Mouse (Mus musculus) limb, embryonic 12.5 days (tissue): ENCODE data around the gene Dusp16. TPM values are rescaled to one million over a fixed set of nuclear protein-coding genes. Genes with fewer than 3 reads are reported as not detected.

ENCODE experiments used
- ATAC-seq: fragments of 200-750 bp; cut with Nextera tagmentation; 2 replicates; pipeline ENCODE4 v1.8.0; 2017; ENCODE audit warnings: low read depth, moderate TSS enrichment; ENCODE audit not compliant: insufficient number of reproducible peaks, insufficient read depth, low FRiP score, low TSS enrichment
- H3K27ac ChIP-seq: fragments of 300-500 bp; sonication (generic); 2 replicates; pipeline ENCODE4 v1.5.1; 2016; ENCODE audit warnings: mild to moderate bottlenecking, moderate library complexity
- H3K27me3 ChIP-seq: fragments of 300-500 bp; sonication (generic); 2 replicates; pipeline ENCODE4 v1.6.1; 2016; ENCODE audit warnings: mild to moderate bottlenecking, moderate library complexity
- H3K36me3 ChIP-seq: fragments of 300-500 bp; sonication (generic); 2 replicates; pipeline ENCODE4 v1.6.1; 2016; ENCODE audit warnings: mild to moderate bottlenecking, moderate library complexity
- H3K4me1 ChIP-seq: fragments of 300-500 bp; sonication (generic); replicated peaks from 2 replicates; pipeline ENCODE4 v1.6.1; 2016
- H3K4me2 ChIP-seq: fragments of 300-500 bp; sonication (generic); 2 replicates; pipeline ENCODE4 v1.6.1; 2016; ENCODE audit warnings: mild to moderate bottlenecking, moderate library complexity
- H3K4me3 ChIP-seq: fragments of 300-500 bp; sonication (generic); replicated peaks from 2 replicates; pipeline ENCODE4 v1.5.1; 2016; ENCODE audit warnings: mild to moderate bottlenecking
- H3K9ac ChIP-seq: fragments of 300-500 bp; sonication (generic); replicated peaks from 2 replicates; pipeline ENCODE4 v1.6.1; 2016; ENCODE audit warnings: mild to moderate bottlenecking, moderate library complexity
- H3K9me3 ChIP-seq: fragments of 300-500 bp; sonication (generic); 2 replicates; pipeline ENCODE4 v1.6.1; 2016; ENCODE audit warnings: mild to moderate bottlenecking, moderate library complexity
- WGBS: fragments of 180-500 bp; shearing (Covaris S2); methylation state at CpG from one replicate; pipeline ENCODE4 v1.1.7; 2016; 5-methylcytosine and 5-hydroxymethylcytosine counted together
- polyA plus RNA-seq: library from polyadenylated mRNA; unstranded; fragments of >200 nt; fragmentation: Nextera tagmentation; extraction: Ambion mirVana; gene quantifications from 2 replicates; pipeline ENCODE4 v1.2.1, GENCODE M21; 2016

Dusp16 gene
- polyA plus RNA-seq, 1 experiment from 2014 or later = 14.3 TPM

DNA sequence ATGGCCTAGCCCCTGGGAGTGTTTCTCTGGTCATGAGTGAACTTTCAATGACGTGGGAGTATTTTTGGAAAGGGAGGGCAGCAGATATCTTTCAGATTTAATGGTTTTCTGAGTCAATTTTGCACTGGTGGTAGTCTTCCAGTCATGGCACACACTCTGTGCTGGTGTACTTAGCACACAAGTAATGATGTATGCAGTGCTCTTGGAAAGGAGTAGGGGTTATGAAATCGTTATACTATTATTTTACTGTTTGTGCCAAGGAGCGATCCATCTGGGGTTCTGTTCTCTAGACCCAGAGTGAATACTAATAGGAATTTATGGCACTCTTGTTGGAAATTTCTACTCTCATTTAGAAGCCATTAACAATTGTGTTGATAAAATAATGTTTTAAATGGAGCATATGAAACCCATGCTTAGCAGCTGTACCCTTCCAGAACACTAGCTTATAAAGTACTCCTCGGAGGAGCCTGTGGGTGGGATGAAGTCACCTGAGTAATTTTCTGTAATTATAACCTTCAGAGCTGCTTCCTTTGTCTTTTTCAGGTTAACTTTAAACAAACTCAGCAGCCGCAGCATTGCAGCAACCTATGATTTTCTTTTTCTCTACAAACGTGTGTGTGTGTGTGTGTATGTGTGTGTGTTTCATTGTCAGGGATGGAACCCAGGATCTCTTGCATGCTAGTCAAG is 123.1 kb downstream of the Dusp16 start:
- 76% methylated on average over 6 of the region's 6 CpGs for WGBS
- no peak overlapping the region for H3K9ac ChIP-seq
- ATAC-seq = no peak
- no peaks in the 10 kb centered on the region for H3K27me3 ChIP-seq
- no peaks in the 10 kb centered on the region for H3K36me3 ChIP-seq
- H3K4me1 ChIP-seq = no peaks in the 10 kb centered on the region
- H3K27ac ChIP-seq = no peak overlapping the region
- no peaks in the 10 kb centered on the region for H3K9me3 ChIP-seq
- no peak overlapping the region for H3K4me2 ChIP-seq
- H3K4me3 ChIP-seq = no peak overlapping the region

DNA sequence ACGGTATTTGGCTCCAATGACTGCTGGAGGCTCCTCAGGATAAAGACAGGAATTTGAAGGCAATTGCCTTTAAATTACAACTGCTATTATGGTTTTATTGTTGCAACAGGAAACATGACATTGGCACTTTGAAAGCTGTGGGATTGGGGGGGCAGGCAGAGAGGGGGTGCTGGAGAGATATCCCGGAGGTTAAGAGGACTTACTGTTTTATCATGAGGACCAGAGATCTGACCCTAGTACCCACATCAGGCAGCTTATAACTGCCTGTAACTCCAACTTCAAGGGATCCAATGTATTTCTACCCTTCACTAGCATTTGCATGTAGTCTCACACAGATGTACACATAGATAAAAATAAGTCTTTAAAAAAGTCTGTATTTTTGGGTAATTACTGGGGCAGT is 123.9 kb downstream of the Dusp16 start:
- no peak overlapping the region for H3K4me2 ChIP-seq
- H3K4me3 ChIP-seq = no peak overlapping the region
- no peaks in the 10 kb centered on the region for H3K9me3 ChIP-seq
- no peaks in the 10 kb centered on the region for H3K4me1 ChIP-seq
- H3K27me3 ChIP-seq = no peaks in the 10 kb centered on the region
- no peaks in the 10 kb centered on the region for H3K36me3 ChIP-seq
- no peak for ATAC-seq
- H3K9ac ChIP-seq = no peak overlapping the region
- no peak overlapping the region for H3K27ac ChIP-seq
- WGBS = 72% methylated on average over 2 of the region's 2 CpGs

DNA sequence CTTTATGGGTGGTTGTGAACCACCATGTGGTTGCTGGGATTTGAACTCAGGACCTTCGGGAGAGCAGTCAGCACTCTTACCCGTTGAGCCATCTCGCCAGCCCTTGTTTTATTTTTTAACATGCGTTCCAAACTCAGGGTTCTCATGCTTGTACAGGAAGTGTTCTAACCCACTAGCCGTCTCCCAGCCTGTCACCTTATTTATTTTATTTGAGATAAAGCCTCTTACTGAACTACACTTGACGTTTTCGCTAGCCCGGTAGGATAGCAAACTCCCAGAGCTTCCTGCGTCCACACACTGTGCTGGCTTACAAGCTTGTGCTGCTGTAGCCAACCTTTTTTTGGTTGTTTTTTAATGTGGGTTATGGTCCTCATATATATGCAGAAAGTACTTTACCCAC is 126.6 kb downstream of the Dusp16 start:
- Histone ChIP-seq H3K9me3 (no peaks in the 10 kb centered on the region), H3K36me3 (no peaks in the 10 kb centered on the region), H3K4me2 (no peak overlapping the region), H3K4me1 (no peaks in the 10 kb centered on the region), H3K27me3 (no peaks in the 10 kb centered on the region), H3K27ac (no peak overlapping the region), H3K9ac (no peak overlapping the region), H3K4me3 (no peak overlapping the region)
- 86% methylated on average over 9 of the region's 9 CpGs for WGBS
- no peak for ATAC-seq

Other genes starting within 250 kb of the Dusp16 start
- 40.8 and 41.7 TPM in 2 replicates for gene Lrp6, start 225.7 kb downstream of the Dusp16 start, polyA plus RNA-seq
- 0.69 and 1.1 TPM in 2 replicates for gene Mansc1, start 160.1 kb downstream of the Dusp16 start, polyA plus RNA-seq
- 19.5 and 22.4 TPM in 2 replicates for gene Borcs5, start 153.1 kb downstream of the Dusp16 start, polyA plus RNA-seq
- gene Crebl2, start 37.5 kb upstream of the Dusp16 start, polyA plus RNA-seq = 1.7 and 2.1 TPM in 2 replicates
- 8.3 and 8.6 TPM in 2 replicates for gene Gpr19, start 106.0 kb upstream of the Dusp16 start, polyA plus RNA-seq
- 18.5 and 18.8 TPM in 2 replicates for gene Cdkn1b, start 127.8 kb upstream of the Dusp16 start, polyA plus RNA-seq
- gene Apold1, start 189.1 kb upstream of the Dusp16 start, polyA plus RNA-seq = 4.5 and 5.2 TPM in 2 replicates
- 126 and 127 TPM in 2 replicates for gene Ddx47, start 219.0 kb upstream of the Dusp16 start, polyA plus RNA-seq